Mouse (Mus musculus) splenic B cell, adult 2 months (primary cell): ENCODE results near the gene Aarsd1.
"Not testable (repeated sequence)": the region's sequence is repeated elsewhere in the genome, so short reads cannot be mapped to it uniquely, and the experiment has no call there.

Source experiments
- DNase-seq: peaks from one replicate; pipeline ENCODE4 v3.0.0-alpha.2; 2011; ENCODE audit warnings: low read depth, low spot score
- H3K27me3 ChIP-seq: 2 replicates; pipeline ENCODE4 v1.6.1; 2012; ENCODE audit warnings: mild to moderate bottlenecking, low read length, moderate library complexity, mixed read lengths; ENCODE audit not compliant: control insufficient read depth, poor library complexity, insufficient read depth, severe bottlenecking
- H3K36me3 ChIP-seq: 2 replicates; pipeline ENCODE4 v1.6.1; 2012; ENCODE audit warnings: mild to moderate bottlenecking, low read length, moderate library complexity, mixed read lengths; ENCODE audit not compliant: control insufficient read depth, poor library complexity, insufficient read depth, severe bottlenecking

The Aarsd1 gene

GRCm38 (mm10) chr11:101417101-101417855 is at the start of gene Aarsd1:
Gene Aarsd1 (minus strand): TSS chr11:101417615.
- Histone ChIP-seq H3K27me3 (no peaks in the 10 kb centered on the region), H3K36me3 (no peaks in the 10 kb centered on the region)
- DNase-seq: peak; percentile 87

- not testable (repeated sequence) for H3K27me3 ChIP-seq, H3K36me3 ChIP-seq, DNase-seq
Observed at GRCm38 (mm10) chr11:101466552-101466950, 49.1 kb upstream of the Aarsd1 start.

GRCm38 (mm10) chr11:101465869-101466551 is 48.6 kb upstream of the Aarsd1 start, which contains the start of gene Vat1:
Gene Vat1 (minus strand): TSS chr11:101466230.
- peaks cover 4% of the 10 kb centered on the region; the same call in 1 of the 2 replicates for H3K27me3 ChIP-seq
- peak; percentile 80 for DNase-seq
- H3K36me3 ChIP-seq: peaks cover 2% of the 10 kb centered on the region; the same call in 1 of the 2 replicates

DNA sequence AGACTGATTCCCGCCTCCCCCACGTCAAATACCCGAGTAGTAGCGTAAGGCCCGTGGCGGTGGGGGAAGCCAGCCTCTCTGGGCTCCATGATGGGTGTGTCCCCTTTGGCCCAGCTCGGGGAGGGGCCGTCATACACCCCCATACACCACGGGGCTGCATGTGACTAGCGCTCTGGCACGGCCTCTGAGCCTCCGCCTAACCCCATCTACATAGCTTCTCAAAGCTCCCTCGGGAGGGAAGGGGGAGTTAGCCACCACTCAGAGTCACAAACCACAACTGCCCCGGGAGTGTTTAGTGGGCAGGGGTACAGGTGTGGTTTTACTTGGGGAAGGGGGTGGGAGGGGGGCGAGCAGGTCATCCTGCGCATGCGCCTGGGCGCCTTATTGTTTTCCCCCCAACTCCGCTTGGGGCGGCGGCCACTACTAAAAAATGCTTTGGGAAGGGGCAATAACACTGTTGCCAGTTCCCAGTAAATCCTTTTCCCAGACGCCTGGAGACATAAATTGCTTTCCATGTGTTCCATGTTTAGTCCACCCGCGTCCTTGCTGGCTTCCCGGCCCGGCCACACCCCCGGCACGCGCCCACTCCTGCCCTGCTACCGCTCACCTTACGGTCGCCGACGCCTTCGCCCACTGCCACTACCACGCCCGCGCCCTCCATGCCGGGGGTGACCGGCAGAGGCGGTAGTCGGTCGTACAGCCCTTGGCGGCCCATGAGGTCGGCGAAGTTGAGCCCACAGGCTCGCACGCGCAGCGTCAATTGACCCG is 47.9 kb upstream of the Aarsd1 start:
- peaks cover 4% of the 10 kb centered on the region; the same call in 1 of the 2 replicates for H3K27me3 ChIP-seq
- peak; percentile 83 for DNase-seq
- peaks cover 2% of the 10 kb centered on the region; the same call in 1 of the 2 replicates for H3K36me3 ChIP-seq

DNA sequence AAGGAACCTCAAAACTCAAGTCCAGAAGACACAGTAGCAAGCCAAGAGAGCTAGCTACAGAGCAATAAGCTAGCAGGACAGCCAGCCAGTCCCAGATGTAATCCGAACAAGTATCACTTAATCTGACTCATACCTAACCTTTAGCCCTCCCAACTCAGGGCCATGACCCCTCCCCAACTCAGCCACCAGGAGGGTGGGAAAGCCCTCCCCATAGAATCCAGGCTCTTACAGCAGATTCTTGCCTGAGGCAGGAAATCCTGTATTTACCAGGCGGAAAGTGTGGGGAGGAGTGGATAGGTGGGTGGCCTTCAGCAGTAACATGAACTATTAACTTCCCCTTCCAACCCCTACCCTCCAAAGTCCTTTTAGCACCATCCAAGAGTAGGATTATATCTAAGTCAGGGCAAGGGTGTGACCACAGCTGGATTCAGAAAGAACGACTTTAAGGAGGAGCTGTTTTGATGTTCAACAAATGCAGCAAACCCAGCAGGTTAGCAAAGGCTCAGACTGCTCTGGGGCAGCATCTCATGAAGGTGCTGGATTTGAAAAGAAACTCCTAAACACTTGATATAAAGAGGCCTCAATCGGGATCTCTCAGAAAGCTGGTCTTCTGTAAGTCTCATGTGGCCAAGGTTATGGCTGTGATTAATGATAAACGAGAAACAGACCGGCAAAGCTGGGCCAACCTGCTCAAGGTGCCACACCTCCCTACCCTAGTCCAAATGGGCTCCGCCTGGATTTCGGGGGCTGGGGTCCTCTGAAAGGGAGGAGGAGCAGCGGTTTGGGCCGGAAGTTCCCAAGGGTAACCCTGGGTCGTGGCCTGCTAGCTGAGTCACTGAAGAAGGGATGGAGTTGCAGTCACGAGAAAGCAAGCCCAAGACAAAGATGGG is 47.0 kb upstream of the Aarsd1 start, which contains the start of gene Rnd2:
Gene Rnd2, plus strand, starts transcription at position 789 of the 890 bp plus-strand sequence.
- DNase-seq: peak; percentile 19
- peaks cover 4% of the 10 kb centered on the region; the same call in 1 of the 2 replicates for H3K27me3 ChIP-seq
- H3K36me3 ChIP-seq: peaks cover 2% of the 10 kb centered on the region; the same call in 1 of the 2 replicates

- Histone ChIP-seq H3K27me3 (peaks cover under 1% of the 10 kb centered on the region; the same call in 1 of the 2 replicates), H3K36me3 (peaks cover 6% of the 10 kb centered on the region; the same call in 1 of the 2 replicates)
- peak; percentile 29 for DNase-seq
Observed at GRCm38 (mm10) chr11:101462583-101463440, 45.4 kb upstream of the Aarsd1 start.

GRCm38 (mm10) chr11:101462141-101462540 is 44.7 kb upstream of the Aarsd1 start:
- Histone ChIP-seq H3K27me3 (no peaks in the 10 kb centered on the region), H3K36me3 (peaks cover 8% of the 10 kb centered on the region)
- DNase-seq: no peak

GRCm38 (mm10) chr11:101460321-101460720 is 42.9 kb upstream of the Aarsd1 start:
- H3K27me3 ChIP-seq: no peaks in the 10 kb centered on the region
- no peak for DNase-seq

GRCm38 (mm10) chr11:101459716-101460115 is 42.3 kb upstream of the Aarsd1 start:
- peaks cover 10% of the 10 kb centered on the region for H3K36me3 ChIP-seq
- no peaks in the 10 kb centered on the region for H3K27me3 ChIP-seq
- no peak for DNase-seq

More at GRCm38 (mm10) chr11:101460321-101460720, 42.9 kb upstream of the Aarsd1 start:
- peaks cover 10% of the 10 kb centered on the region for H3K36me3 ChIP-seq

DNA sequence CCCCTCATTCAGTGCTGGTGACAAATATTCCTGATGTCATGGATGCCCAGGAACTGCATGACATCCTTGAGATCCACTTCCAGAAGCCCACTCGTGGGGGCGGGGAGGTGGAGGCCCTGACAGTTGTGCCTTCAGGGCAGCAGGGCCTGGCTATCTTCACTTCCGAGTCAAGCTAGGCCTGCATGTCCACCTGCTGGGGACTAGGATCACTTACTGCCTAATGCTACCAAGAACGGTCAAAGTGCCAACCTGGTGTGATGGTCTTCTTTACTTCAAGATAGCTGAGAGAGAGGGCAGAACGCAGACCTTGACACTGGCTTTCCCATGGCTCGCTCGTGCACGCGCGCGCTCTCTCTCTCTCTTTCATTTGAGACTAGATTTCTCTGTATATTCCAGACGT is 40.8 kb upstream of the Aarsd1 start:
- Histone ChIP-seq H3K36me3 (peaks cover 11% of the 10 kb centered on the region), H3K27me3 (no peaks in the 10 kb centered on the region)
- no peak for DNase-seq

DNA sequence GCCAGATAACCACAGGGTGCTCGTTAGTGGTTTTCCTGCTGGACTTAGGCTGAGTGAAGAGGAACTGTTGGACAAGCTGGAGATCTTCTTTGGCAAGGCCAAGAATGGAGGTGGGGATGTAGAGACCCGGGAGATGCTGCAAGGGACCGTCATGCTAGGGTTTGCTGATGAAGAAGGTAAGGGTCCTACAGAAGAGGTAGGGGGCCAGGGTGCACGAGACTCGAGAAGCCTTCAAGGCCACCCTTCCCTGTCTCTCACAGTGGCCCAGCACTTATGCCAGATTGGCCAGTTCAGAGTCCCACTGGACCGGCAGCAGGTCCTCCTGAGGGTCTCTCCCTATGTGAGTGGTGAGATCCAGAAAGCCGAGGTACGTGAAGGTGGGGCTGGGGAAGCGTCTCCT is 40.2 kb upstream of the Aarsd1 start:
- DNase-seq: no peak
- Histone ChIP-seq H3K27me3 (no peaks in the 10 kb centered on the region), H3K36me3 (peaks cover 11% of the 10 kb centered on the region)

- DNase-seq: no peak
- no peaks in the 10 kb centered on the region for H3K27me3 ChIP-seq
- H3K36me3 ChIP-seq: peaks cover 10% of the 10 kb centered on the region
Observed at GRCm38 (mm10) chr11:101455627-101456026, 38.2 kb upstream of the Aarsd1 start.

DNA sequence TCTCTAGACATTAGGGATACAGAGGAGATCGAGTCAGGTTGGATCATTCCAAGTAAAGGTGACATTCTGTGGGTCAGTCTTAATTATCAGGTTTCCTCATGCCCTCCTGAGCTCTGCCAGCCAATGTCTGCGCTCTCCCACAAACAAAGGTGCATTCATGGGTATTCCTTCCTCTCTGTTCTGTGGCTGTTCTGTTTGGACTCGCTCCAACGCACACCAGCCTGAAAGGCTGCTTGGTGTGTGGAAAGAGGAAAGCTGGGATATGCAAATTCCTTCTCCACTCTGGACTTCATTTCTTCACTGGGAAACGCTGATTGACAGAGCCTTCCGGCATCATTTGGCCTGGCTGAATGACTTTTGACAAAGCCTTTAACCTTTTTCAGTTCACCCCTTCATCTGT is 37.3 kb upstream of the Aarsd1 start:
- DNase-seq: no peak

More for the DNA sequence above, 37.3 kb upstream of the Aarsd1 start:
- Histone ChIP-seq H3K27me3 (no peaks in the 10 kb centered on the region), H3K36me3 (peaks cover 10% of the 10 kb centered on the region)
